Mouse (Mus musculus) liver, postnatal 0 days (tissue): ENCODE measurements around the gene Map1b.

ENCODE experiments used
- CTCF ChIP-seq: sonication (generic); IDR thresholded peaks from 2 replicates; pipeline ENCODE4 v1.5.1; 2016; ENCODE audit warnings: antibody characterized with exemption, low read depth
- EP300 ChIP-seq: IDR thresholded peaks from 2 replicates; pipeline ENCODE4 v1.6.1; 2016; ENCODE audit warnings: antibody characterized with exemption, low read depth, mild to moderate bottlenecking

DNA sequence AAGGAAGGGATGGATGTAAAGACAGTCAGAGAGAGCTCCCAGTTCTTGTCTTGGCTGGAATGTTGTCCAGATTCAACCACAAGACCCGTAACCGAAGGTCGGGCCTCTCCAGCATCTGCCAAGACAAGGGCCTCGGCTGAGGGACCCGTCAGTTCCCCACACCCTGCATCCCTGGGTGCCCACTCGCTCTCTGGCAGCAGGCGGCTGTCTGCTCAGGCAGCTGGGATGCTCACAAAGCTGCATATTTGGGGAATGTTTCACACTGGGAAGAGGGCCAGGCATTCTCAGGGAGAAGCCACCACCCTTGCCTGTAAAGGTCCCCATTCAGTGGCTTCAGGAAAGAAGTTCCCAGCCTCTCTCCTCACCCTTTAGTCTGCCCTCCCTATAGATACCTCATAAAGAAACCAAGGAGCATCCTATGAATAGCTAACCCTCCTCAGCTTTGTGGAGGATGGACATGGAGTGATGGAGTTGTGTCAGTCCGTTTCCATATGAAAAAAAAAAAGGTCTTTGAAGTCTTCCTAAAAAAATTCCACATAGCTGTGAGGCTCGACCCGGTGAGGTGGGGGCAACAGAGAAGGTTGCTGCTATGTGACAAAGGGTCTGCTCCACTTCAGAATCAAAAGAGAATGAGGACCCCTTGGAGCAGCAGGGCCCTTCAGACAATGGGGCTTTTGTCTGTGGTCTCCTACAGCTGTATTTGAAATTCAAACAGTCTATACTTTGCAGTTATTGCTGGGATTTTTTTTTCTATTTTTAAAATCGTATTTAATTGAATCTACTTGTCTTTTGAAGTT lies 68.7 kb downstream of the Map1b start:
- TF ChIP-seq CTCF (no peak), EP300 (no peak)
